Mouse (Mus musculus) olfactory bulb, adult 2 months (tissue): ENCODE measurements around the gene Gm5431.

ENCODE experiments used
- CTCF ChIP-seq: fragments of 200-500 bp; IDR thresholded peaks from 2 replicates; pipeline ENCODE4 v1.5.1; 2012; ENCODE audit warnings: low read depth, mild to moderate bottlenecking, low read length, moderate library complexity; ENCODE audit not compliant: insufficient read depth
- POLR2A ChIP-seq: fragments of 200-500 bp; IDR thresholded peaks from 2 replicates; pipeline ENCODE4 v1.6.1; 2012; ENCODE audit warnings: mild to moderate bottlenecking, low read depth, low read length, moderate library complexity; ENCODE audit not compliant: insufficient read depth

GRCm38 (mm10) chr11:48876680-48877079, 25.3 kb downstream of the Gm5431 start:
- TF ChIP-seq CTCF (no peak), POLR2A (no peak)
